Mouse (Mus musculus): ENCODE measurements around the gene Fam192a.

Gene Fam192a

DNA sequence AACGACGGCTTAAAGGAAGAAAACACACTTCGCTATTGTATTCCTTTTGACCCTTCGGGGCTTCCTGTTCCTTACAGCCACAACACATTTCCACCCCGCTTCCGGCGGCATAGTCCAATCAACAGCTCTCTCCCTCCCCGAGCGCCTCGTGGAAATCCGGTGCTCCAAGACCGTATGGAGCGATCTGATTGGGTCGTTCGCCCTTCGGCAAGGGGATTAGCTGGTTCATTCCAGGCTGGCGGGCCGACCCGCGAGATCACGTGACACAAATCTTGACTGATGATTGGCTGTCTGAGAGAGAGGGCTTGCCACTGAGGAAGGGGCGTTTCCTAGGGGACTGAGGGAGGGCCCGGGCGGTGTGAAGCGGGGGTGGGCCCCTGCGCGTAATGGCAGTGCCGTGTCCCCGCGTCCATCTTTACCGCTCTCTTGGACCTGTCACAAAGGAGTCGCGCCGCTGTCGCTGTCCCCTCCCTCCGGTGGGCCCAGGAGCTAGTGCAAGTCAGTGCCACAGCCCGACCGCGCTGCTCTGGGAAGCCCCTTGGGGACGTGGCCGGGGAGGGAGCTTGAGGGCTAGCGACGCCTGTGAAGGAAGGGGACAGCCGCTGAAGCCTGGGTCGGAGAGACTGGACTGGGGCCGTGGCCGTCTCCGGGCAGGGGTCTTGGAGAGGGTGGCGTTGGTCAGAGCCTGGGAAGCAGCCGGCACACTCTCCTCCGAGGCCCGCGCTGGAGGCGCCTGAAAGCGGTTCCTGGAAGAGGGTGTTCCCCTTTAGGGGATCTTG, at the start of gene Fam192a, which contains the start of gene Rspry1:
Gene Fam192a, minus strand, starts transcription at position 391 of the 779 bp plus-strand sequence.
Gene Rspry1, plus strand, starts transcription at position 331 of the 779 bp plus-strand sequence.
- DNase-seq (ENCODE audit: extremely low read depth, low read depth, low spot score): peak; percentile 97

GRCm38 (mm10) chr8:94649496-94649895, 47.7 kb upstream of the Fam192a start:
- DNase-seq (ENCODE audit: extremely low read depth, low read depth, low spot score): no peak

DNA sequence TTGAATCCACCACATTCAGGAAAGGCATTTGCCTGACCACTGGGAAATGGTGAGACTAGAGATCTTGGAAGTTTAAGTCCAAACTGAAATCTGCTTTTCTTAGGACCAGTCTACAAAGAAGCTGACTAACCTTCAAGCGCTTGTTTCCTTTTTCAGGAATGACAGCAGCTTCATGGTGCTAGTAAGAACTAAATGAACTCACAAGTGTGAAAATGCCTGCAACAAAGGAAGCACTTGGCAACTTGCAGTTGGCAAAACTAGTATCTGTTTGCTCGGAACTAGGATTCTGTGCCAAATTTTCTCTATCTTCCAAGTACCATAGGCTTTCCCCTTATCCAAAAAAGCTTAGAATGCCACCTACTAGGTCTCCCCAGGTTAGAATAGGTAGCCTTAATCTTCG, 44.4 kb upstream of the Fam192a start:
- DNase-seq (ENCODE audit: extremely low read depth, low read depth, low spot score): no peak

DNA sequence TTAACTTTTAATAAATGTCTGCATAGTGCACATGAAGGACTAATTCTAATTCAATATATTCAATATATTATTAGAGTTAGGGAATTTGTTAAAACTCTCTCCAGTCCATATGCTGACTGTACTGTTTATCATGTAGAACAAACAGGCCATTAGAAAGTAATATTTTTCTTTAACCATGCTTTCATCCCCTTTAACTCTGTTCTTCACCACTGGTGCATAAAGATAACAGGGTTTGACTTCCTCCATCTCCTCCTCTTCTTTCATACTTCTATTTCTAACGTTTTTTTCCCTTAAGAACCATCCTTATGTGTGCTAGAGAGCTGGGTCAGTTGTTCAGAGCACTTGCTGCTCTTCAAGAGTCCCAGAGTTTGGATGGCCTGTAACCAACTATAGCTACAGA, 43.4 kb upstream of the Fam192a start:
- DNase-seq (ENCODE audit: extremely low read depth, low read depth, low spot score): no peak

DNA sequence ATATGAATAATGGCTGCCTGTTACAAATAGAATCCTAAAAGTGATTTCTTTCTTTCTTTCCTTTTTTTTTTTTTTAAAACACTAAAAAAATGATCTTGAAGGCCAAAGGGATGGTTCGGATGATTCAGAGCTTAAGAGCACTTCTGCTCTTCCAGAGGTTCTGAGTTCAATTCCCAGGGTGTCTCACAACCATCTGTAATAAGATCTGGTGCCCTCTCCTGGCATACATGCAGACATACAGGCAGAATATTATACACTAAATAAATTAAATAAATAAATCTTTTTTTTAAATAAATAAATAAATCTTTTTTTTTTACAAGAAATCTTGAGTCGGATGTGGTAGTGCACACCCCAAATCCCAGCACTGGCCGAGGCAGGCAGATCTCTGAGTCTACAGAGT, 40.1 kb upstream of the Fam192a start:
- DNase-seq (ENCODE audit: extremely low read depth, low read depth, low spot score): no peak

GRCm38 (mm10) chr8:94641183-94641582, 39.4 kb upstream of the Fam192a start:
- no peak for DNase-seq (ENCODE audit: extremely low read depth, low read depth, low spot score)

- DNase-seq (ENCODE audit: extremely low read depth, low read depth, low spot score): no peak
These were observed 32.4 kb upstream of the Fam192a start for GRCm38 (mm10) chr8:94634211-94634610.

GRCm38 (mm10) chr8:94633564-94634194, 31.9 kb upstream of the Fam192a start:
- DNase-seq (ENCODE audit: extremely low read depth, low read depth, low spot score): no peak

- DNase-seq (ENCODE audit: extremely low read depth, low read depth, low spot score): no peak
These were observed 23.1 kb upstream of the Fam192a start for GRCm38 (mm10) chr8:94624885-94625284.

DNA sequence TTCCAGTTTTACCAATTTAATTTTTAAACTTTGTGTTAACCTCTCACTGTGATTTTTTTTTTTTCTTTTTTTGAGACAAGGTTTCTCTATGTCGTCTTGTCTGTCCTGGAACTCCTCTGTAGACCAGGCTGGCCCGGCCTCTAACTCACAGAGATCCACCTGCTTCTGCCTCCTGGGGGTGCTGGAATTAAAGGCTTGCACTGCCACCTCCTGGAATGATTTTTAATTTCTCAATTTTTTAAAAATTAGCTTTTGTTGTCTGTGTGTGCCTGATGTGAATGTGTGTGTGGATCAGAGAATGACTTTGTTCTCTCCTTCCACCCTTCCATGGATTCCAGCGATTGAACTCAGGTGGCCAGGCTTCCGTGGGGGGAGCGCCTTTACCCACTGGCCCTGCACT, 5.3 kb upstream of the Fam192a start:
- DNase-seq (ENCODE audit: extremely low read depth, low read depth, low spot score): no peak

- no peak for DNase-seq (ENCODE audit: extremely low read depth, low read depth, low spot score)
These were observed 2.2 kb upstream of the Fam192a start for GRCm38 (mm10) chr8:94604030-94604429.

- DNase-seq (ENCODE audit: extremely low read depth, low read depth, low spot score): no peak
These were observed 804 bp upstream of the Fam192a start for GRCm38 (mm10) chr8:94602471-94603131.

DNA sequence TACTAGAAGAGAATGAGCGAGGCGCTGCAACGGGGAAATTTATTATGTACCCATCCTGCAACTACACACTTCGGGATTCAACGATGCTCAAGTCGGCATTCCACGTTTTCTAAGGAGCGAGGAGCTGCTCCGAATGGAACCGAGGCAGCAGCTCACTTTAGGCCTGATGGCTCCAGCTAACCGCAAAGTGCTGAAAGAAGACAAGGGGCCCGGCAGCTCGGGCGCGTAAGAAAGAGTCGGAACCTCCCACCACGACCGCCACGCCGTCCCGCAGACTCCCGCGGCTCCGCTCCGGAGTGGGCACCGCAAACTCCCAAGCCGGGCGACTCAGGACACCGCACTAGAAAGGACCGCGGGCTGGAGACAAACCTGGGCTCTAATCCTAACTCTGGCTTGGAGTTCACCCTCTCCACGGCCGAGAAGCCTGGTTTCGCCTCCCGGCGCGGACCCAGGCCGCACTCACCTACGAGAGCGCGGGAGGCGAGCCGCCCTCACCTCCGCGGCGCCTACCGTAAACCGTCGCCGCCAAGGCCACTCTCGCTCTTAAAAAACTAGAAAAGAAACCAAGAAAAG, 677 bp downstream of the Fam192a start:
- no peak for DNase-seq (ENCODE audit: extremely low read depth, low read depth, low spot score)

- peak; percentile 66 for DNase-seq (ENCODE audit: extremely low read depth, low read depth, low spot score)
These were observed 1.3 kb downstream of the Fam192a start for GRCm38 (mm10) chr8:94600478-94600877.

DNA sequence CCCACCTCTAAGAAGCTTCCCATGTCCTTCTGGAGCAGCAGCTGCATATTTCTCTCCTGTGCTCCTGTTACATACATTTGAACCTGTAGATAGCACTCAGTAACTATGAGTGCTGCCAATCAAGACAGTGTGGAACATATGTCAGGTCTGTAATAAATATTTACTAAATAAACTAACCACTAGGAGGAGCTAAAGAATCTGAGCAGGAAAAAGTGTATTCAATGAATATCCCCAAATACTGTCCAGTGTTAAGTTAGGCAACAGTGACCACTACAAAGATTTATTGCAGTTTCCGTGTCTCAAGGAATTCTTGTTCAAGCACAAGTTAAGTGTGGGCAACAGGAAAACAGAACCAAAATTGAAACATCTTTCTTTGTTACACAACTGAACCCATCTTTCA, 7.6 kb downstream of the Fam192a start:
- DNase-seq (ENCODE audit: extremely low read depth, low read depth, low spot score): no peak

DNA sequence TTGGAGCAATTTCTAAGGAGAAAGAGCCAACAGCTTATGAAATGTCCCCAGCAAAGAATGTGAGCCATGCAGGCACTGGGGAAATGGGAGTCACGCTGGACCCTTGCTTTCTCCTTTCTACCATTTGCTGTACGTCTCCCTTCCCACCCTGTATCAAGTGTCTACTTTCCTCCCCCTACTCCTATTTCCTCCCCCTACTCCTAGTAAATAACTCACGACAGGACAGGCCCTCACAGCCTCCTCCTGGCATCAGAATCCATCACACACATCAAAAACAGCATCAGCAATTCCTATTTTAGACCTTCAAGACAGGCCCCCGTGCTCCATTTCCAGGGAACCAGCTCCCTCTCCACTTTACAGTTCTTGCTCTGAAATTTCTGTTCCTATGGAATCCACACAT, 10.1 kb downstream of the Fam192a start:
- no peak for DNase-seq (ENCODE audit: extremely low read depth, low read depth, low spot score)

- no peak for DNase-seq (ENCODE audit: extremely low read depth, low read depth, low spot score)
These were observed 17.5 kb downstream of the Fam192a start for GRCm38 (mm10) chr8:94584238-94584817.

DNA sequence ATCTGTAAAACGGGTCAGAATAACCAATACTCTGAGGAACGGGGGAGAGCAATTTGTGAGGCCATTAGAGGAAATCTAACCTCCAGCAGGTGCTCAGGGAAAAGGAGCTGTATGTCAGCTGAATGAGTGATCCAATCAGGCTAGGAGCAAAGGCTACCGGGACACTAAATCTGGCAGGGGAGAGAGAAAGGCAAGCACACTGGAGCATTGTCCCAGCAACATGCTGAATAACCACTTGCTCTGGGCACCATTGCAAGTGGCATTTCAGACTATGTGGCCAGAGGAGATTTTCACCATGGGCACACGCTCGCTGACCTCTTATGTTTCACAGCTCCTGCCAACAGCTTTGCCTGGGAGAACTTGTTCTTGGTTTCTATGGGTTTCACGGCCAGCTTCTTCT, 19.2 kb downstream of the Fam192a start:
- DNase-seq (ENCODE audit: extremely low read depth, low read depth, low spot score): no peak

GRCm38 (mm10) chr8:94581820-94582483, 19.8 kb downstream of the Fam192a start:
- no peak for DNase-seq (ENCODE audit: extremely low read depth, low read depth, low spot score)

- no peak for DNase-seq (ENCODE audit: extremely low read depth, low read depth, low spot score)
These were observed 26.6 kb downstream of the Fam192a start for GRCm38 (mm10) chr8:94575148-94575547.

Measured in fat pad, adult 2 months (tissue).